Mouse (Mus musculus) lung, postnatal 25 days (tissue): ENCODE data around the gene Bnipl.
"Not testable (repeated sequence)": the region's sequence is repeated elsewhere in the genome, so short reads cannot be mapped to it uniquely, and the experiment has no call there.

Experiments used
- DNase-seq: peaks from one replicate; pipeline ENCODE4 v3.0.0; 2022; ENCODE audit warnings: low spot score

The Bnipl gene

GRCm38 (mm10) chr3:95212889-95213608 is 37.9 kb downstream of the Bnipl start:
- DNase-seq: not testable (repeated sequence)

GRCm38 (mm10) chr3:95210585-95210984 is 40.4 kb downstream of the Bnipl start:
- no peak for DNase-seq

GRCm38 (mm10) chr3:95208286-95208685 is 42.7 kb downstream of the Bnipl start:
- DNase-seq: no peak

DNA sequence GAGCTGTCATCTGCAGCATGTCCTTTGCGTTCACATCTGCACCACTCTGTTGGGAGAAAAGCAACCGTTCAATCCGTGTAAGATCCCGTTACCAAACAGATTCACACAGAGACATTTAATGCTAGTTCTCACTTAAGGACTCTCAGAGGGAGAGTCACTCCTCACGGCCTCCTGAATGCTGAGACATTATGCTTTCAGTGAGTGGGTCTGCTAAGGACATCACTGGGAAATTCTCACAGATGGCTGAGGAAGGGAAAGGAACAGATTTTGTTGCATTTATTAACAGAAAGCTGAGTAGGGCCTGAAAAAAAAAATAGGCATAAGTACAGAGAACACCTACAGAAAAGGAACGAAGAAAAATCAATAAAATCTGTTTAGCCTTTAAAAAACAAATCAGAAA is 47.1 kb downstream of the Bnipl start:
- DNase-seq: no peak

- DNase-seq: no peak
Observed at GRCm38 (mm10) chr3:95200562-95200961, 50.4 kb downstream of the Bnipl start.

DNA sequence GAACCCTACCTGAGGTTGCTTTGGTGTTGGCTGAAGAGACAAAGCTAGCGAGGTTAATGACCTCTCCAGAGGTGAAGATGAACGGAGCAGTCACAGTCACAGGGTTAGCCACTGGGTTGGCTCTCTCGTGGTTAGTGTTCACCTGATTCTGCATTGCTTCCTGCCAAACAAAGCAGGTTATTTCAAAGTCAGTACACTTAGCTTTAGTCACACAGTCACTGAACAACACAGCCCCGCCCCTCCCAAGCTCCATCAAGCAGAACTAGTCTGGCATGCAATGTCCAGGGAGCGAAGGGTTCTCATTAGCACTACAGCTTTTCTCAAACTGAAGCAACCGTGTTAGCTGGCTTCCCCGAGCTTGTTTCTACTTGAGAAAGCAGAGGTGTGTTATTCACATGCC is 50.9 kb downstream of the Bnipl start:
- no peak for DNase-seq

- no peak for DNase-seq
Observed at GRCm38 (mm10) chr3:95199101-95199500, 51.9 kb downstream of the Bnipl start.

GRCm38 (mm10) chr3:95195772-95196171 is 55.2 kb downstream of the Bnipl start:
- DNase-seq: no peak

DNA sequence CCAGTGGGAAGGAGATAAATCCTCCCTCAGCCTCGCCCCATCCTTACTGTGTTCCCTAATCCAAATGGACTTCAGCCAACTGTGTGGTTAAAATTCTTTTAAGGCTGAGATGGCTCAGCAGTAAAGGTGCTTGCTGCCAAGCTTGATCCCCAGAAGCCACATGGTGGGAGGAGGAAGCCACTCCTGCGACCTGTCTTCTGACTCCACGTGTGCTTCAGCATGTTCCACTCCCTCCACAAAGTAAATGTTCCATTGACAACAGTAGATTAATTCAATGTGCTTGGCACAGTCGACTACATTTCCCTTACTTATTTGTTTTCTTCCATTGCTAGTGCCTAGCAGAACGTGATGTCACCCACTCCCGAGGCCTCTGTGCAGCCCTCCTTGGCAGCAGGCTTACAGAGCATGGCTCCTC is 56.3 kb downstream of the Bnipl start:
- no peak for DNase-seq
